Mouse (Mus musculus) cerebellum, adult 8-10 months (tissue): ENCODE measurements around the gene Ptpro.

Experiments
- DNase-seq: peaks from one replicate; pipeline ENCODE4 v3.0.0; 2022

Gene Ptpro

DNA sequence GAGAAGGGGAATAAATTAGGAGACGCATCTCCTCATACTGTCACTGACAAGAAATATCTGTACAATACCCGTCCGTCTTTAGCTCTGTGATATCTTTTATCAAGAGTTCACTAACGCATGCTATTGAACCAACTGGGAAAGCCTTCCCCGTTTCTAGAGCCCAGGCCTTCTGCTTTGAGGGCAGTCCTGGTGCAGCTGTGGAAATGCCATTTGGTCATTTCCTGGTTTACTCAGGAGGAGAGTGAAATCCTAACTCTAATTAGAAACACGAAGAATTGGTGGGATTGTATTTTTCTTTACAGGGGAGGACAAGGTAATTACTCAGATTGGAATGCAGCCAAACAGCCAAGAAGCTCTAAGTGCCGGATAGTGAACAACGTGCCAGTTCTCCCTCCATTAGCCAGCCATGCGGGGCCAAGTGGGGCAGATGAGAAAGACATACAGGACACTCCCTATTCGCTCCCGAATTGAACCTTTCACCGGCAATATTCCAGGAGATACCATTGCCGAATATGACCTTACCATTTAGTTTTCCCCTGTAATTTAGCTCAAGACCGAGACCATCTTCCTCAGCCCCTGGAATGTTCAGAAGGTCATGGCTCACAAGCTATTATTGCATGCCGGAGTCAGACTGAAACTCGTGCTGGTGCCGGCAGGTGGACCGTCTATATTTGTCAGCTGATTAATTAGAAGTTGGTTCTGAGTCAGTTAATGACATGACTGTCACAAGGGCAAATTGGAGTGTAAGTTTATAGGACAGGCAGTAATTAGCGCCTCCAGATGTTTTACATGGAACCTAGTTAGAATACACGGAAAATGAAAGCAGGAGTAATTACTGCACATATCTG lies 43.1 kb downstream of the Ptpro start:
- DNase-seq = no peak

DNA sequence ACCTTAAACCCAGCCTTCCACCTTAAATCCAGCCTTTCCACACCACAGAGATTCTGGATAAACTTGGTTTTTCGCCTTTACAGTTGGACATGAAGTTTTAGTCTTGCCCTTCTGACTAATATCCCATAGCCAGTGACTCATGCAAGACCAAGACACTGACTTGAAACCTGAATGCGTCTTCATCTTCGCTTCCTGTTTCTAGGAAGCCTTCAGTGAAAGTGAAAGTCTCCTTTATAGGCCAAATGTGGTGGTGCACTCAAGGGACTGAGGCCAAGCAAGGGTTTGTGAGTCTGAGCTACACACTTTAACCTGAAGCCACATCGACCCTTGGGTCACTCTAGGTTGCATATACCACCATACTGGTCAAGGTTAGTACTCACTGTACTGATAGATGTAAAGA lies 50.4 kb downstream of the Ptpro start:
- no peak for DNase-seq

DNA sequence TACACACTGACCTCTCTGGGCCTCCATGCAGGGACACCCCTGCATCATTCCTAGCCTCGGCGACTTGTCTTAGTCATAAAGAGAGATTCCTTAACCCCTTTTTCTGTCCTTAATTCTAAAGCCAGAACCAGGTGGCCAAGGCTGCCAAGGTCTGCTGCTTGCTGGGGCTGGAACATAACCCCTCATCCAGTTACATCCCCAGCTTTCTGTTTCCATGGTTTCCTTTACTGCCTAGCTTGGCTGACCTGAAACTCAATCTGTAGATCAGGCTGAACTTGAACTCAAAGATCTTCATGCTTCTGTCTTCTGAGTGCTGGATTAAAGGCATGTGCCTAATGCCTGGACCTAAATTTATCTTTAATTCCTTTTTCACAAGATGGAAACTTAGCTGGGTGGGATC lies 51.7 kb downstream of the Ptpro start:
- DNase-seq = no peak

DNA sequence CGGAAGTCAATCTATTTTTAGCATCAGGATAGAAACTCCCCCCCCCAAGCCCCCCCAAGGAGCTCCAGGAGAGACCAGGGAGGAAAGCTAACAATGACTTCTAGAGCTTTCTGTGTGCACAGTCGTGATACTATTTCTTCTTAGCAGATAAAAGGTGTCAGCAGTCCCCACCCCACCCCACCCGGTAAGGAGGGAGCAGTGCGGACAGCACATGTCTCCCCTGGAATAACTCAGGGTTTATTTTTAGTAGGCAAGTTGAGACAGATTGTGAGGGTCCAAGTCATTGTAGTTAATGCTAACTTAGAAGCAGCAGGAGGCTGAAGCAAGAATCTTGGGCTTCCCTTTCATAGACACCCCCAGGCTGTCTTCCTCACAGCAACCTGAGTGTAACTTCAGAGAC lies 63.1 kb downstream of the Ptpro start:
- DNase-seq = no peak

DNA sequence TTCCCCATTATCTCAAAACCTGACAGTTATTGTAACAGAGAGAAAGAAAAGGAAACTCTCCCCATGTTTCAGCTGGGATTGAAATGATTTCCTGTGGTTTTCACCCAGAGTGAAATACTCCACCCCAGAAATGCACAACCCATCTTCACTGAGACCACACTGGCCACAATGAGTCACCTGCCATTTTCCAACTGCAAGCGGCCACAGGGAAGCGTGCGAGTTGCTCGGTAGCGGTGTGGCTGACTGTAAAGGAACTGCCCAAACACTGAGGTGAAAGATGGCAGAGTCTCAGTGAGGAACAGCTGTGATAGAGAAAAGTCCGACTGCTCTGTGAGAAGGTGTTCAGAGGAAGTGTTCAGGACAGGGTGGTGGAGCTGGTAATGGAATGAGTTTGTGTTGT lies 64.2 kb downstream of the Ptpro start:
- no peak for DNase-seq

DNA sequence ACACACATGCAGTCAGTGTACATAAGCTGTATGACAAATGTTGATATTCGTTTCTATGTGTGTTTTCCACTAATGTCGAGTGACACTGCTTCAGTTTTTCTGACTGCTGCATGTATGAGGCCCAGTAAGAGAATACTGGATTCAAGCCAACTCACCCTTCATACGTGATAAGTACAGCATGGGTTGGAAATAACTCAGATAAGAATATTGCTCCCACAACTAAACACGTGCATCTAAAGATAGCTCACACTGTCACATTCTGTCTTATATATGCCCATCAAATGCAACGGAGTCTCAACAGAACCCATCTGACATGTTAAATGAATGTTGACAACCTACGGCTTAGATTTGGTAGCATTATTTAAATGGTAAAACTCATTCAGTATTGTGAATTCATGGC lies 65.4 kb downstream of the Ptpro start:
- DNase-seq = no peak

DNA sequence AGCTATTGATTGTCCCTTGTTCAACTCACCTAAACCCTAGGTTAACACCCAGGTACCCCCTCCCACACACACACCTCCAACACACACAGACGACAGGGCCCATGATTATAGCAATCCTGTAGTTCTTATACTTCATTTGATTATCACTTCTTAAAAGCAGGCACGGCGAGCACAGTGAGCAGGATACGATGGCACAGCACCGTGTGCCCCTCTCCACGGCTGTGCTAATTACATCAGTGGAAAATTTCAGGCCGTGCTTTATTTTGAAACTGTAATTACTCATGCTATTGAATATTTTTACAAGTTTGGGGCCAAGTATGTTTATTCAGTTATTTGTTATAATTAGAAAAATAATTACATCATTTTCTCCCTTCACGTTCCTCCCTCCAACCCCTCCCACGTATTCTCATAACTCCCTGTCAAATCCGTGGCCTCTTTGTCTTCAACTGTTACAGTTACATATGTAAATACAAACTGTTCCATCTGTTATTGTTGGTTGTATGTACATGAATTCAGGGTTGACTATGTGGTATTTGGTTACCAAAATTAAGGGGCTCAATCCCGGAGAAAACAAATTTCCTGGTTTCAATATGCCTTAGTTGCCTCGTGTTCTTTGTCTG lies 66.2 kb downstream of the Ptpro start:
- DNase-seq = no peak

DNA sequence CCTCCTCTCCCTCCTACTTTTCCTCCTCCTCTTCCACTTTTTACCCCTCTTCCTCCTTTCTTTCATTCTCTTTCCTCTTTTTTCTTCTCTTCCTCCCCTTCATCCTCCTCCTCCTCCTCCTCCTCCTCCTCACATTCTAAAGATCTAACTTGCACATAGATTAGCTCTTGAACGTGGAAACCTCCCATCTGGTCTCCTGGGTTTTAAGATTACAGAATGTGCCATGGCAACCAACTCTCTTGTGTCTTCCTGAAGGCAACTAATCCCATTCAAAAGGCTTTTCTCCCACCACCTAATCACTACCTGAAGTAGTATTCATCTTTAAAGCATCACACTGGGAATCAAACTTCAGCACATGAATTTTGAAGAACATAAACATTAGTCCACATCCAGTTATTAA lies 67.5 kb downstream of the Ptpro start:
- DNase-seq = no peak

DNA sequence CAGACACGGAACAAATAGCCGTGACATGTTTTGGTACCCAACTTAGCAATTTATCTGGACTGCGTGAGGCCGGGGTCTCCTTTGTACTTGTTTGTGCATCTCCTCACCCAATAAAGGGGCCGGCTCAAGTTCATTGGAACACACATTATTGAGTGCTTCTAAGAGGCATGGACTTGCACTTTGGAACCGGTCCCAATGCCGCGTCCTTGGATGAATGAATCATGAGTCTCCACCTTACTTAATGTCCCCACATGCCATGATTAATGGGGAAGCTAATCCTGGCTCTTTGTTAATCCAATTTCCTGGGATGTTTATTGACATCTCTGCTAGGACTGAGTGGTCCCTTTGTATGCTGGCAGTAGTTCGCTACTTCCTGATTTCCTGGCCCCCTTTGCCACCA lies 75.6 kb downstream of the Ptpro start:
- DNase-seq = no peak

DNA sequence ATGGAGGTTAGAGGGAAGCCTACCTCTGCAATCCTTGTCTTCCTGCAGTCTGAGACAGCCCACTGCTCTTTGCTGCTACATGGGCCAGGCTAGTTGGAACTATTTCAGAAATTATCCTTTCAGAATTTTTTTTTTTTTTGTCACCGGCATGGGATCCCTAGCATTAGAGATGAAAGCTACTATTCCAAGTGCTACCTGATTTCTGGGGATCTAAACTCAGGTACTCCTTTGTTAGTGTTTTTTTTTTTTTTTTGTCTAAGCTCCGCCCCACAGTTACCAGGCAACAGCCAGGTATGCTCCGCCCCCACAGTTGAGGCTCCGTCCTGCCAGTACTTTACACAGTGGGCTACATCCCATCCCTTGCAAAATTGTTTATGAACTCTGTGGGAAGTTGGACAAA lies 76.1 kb downstream of the Ptpro start:
- DNase-seq = no peak

DNA sequence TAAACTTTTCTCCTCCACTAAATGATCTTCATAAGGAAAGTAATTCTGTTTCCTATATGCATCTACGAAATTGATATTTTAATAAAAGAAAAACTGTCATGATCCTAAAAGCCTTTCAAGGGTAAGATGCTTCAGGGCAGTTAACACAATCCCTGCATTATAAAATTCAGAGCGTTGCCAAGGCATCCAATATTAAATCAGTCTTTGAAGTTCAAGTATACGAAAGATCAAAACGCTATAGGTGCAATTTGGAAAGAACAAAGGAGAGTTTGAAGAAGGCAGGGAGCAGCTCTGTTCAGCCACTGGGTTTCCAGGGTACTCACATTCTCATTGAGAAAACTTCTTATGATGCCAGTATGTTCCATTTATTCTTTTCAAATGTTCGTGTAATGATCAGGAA lies 78.7 kb downstream of the Ptpro start:
- DNase-seq = no peak

DNA sequence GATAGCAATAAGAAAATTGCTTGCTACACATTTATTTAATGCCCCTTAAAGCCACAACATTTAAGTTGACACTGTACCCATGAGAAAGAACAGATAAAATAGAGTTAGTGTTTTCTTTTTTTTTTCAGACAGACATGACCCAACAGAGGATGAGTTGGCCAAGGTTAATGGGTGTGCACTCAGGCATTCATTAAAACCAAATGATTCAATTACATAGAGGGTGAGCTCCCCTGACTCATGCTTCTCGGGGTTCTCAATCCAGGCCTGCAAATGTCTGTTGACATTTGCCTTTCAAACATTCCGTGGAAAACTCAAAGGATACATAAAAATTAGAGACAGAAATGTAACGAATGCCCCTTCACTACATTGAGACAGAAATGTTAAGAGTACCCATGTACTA lies 79.7 kb downstream of the Ptpro start:
- DNase-seq = no peak

DNA sequence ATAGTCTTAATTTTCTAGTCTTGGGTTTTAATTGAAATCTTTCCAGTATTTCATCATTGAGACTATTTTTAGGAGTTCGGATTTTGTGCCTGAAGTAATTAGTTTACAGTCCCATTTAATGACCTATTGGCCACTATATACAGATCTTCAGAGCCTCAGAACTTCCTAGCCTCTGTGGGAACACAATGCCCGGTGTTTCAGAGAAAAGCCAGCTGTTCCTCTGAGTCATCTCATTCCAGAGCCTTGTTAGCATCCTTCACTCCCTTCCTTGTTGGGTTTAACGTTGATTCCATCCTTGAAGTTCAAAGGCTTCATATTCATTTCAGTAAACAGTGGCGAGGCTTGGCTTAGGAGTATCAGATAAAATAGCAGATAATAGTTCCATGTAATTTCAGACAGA lies 87.0 kb downstream of the Ptpro start:
- no peak for DNase-seq

DNA sequence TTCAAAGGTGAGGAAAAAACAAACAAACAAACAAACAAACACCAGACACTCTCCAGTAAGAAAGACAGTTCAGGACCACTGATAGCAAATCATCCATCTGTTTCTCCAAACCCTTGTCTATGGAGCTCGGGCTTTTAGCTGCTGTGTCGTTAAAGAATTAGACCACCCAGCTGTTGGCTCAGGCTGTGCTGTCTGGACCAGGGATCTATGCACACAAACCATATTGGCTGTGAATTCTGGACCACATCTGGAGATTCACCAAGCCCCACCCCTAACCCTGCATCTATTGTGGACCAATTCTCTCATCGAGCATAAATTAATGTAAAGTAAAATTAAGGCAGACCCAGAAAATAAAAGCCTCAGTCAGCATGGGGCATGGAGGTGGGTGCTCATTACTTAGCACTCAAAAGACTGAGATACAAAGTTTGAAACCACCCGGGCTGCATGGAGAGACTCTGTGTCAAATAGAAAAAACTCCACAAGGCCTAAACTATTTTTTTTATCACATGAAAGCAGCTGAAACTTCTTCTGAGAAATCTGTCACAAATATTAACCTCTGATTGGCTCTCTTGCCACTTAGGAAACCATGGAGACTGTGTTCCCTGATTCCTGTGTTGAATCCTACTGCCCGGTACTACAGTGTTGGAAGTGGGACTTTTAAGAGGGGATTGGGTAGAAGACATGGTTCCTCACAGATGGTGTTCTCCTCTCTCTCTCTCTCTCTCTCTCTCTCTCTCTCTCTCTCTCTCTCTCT lies 91.7 kb downstream of the Ptpro start:
- DNase-seq = no peak

DNA sequence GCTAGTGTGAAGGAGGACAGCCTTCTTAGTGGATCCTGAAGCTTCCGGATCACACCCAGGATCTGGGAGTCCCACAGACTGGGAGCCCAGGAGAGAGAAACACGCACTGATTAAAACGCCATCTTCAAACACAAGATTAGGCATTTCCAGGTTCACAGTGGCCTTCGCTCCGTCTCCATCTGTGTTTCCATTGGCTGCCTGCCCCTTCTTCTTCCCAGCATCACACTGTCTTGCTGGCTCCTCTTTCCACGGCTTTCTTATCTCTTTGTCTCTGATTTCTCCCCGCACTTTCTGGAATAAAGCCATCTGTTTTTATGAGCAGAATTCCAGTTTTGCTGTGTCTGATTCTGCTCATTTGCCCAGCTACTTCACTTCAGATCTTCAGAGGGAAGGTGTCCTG lies 108.0 kb downstream of the Ptpro start:
- no peak for DNase-seq

DNA sequence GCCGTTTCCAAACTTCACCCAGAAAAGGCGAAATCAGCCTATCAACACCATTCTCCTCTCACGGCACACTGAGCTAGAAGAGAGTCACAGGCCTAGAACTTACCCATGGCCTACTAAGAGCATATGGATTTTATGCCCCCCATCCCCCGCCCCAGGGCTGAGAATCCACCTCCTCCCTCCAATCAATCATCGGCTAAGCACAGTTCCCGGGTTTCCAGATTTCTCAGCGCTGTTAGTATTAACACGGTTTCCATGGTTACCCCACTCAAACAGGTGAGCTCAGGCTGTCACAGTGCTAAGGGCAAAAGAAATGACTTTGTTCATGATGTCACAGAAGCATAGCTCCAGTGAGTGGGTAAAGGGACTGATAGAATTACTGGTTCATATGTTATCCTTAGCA lies 110.1 kb downstream of the Ptpro start:
- no peak for DNase-seq

DNA sequence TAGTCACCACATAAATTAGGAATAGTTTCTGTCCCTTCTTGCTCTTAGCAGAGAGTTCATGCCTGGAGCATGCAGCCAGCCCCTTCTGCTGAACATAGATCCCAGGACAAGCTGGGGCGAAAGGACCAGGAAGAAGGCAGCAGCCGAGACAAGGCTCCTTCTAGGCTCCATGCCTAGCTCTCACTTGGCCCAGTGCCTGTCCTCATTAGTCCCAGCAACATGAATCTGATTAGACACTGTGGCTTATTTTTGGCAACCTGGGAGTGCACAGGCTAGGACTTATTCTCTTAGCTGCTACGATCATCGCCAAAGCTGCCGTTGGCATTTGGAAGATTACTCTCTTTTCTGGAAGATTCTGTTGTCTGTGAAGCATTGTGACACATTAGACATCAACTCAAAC lies 112.6 kb downstream of the Ptpro start:
- peak; percentile 16 for DNase-seq

DNA sequence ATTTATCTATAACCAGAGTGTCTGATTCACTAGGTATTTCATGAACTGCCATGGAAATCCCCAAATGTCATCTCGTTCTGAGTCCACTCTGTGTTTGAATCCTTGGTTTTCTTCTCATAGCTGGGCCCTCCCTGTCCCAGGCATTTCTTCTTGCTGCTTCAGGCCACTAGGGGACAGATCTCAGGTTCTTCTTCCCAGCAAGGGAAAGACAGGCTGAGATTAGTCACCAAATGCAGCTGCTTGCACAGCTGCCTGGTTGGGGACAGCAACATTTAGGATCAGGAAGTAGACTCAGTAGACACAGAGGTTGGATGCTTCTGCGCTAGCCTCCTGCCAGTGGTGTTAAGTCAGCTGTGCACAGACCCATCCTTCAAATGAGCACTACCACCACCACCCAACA lies 113.5 kb downstream of the Ptpro start:
- DNase-seq = no peak

DNA sequence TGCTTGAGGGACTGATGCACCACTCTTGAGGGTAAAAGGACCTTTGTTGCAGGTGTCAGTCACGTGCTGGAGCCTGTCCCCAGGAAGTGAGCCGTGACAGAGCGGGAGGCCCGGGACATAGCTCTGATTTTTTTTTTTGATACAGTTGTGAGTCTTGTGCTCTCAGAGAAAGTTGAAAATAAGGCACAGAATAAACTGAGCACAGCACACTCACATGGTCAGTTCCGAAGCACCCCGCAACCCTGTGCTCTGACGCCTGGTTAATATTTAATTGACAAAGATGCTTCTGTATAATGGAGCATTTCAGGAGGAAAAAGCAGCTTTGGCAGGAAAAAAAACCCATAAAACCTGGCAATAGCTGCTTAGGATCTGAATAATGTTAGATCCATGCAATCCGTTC lies 118.6 kb downstream of the Ptpro start:
- no peak for DNase-seq

DNA sequence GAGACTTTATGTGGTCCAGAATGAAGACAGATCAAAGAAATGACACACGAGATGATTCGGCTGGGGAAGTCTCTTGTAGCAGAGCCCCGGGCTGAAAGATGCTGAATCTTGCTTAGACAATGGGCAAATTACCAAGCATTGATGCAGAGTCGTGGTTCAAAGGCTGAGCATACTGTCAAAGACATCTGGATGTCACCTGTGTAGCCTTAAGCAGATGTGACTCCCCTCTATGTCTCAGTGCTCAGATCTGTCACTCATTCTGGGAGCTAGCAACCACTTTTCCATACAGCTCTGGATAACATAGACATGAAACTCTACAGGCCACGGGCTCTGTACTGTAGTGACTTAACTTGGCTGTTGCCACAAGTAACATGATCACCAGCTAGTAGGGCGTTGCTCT lies 119.3 kb downstream of the Ptpro start:
- DNase-seq = no peak

DNA sequence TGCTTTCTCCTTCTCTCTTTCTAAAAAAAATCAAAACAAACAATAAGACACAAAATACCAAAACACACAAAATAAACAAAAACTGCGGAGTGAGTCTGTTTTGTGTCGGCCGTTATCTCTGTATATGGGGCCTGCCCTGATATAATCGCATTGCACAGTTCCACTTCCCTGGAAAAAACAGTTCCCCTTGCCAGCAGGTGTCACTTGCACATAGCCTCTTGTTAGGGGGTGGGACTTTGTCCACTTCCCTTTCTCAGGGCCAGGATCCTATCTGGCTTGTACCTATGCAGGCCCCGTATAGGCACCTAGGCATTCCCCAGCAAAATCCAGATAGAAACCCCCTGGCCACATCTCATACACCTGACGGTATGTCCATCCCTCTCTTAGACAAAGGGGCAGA lies 121.8 kb downstream of the Ptpro start:
- no peak for DNase-seq

DNA sequence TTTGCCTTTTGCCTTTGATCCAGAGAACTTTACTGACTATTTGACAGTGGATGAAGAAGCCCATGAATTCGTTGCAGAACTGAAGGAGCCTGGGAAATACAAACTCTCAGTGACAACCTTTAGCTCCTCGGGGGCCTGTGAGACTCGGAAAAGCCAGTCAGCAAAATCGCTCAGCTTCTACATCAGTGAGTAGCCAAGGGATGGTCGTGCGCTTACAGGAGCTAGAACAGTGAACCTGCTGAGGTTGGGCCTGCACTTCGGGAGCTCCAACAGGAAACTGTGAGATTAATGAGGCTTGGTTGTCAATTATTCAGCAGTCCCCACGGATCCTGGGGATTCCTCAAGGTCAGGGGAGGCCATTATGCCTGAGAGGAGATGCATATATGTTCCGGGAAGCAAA lies 130.4 kb downstream of the Ptpro start:
- DNase-seq = no peak

DNA sequence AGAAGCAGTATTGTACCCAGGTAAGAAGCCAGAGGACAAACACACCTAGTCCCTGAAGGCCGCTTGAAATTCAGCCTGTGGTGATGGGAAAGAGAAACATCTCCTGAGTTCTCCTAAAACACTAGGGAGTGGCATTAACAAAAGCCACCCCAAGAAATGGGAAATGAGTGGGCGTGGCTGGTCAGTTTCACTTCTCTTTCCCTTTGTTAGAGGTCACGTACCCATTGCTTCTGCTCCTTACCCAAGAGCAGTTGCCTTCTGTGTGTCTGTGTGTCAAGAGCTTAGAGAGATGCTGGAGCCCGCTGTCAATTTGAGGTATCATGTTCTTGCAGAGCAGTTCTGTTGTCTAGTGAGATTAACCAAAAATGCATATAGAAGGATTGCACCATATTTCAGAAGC lies 134.2 kb downstream of the Ptpro start:
- DNase-seq = no peak

DNA sequence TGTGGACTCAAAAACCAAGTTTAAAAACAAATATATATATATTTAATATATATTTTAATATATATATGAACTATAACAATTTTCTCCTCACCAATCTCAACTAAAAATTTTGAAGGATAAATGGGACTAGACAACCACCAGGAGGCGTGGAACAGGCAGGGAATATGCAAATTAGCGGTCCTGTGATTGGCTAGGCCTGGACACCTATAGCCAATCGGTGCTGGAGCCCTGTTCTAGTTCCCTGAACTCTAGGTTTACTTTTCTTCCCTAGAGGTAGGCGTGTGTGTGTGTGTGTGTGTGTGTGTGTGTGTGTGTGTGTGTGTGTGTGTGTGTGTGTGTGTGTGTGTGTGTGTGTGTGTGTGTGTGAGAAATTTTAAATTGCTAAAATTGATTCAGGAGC lies 134.8 kb downstream of the Ptpro start:
- no peak for DNase-seq
